Mouse (Mus musculus) MEL (cell line): ENCODE measurements around the gene Olfr1368.

Source experiments
- EP300 ChIP-seq, 2 experiments: IDR thresholded peaks; 2 replicates each; pipeline ENCODE4 v1.6.1; 2011; ENCODE audit warnings: improper control_type of control experiment in 2 of 2, low read length in 2 of 2, low read depth in 1 of 2, mild to moderate bottlenecking in 1 of 2
- HCFC1 ChIP-seq: IDR thresholded peaks from 2 replicates; pipeline ENCODE4 v1.6.1; 2012; ENCODE audit warnings: low read depth, mild to moderate bottlenecking, inconsistent platforms, low read length, improper control_type of control experiment, moderate library complexity
- MAFK ChIP-seq: IDR thresholded peaks from 2 replicates; pipeline ENCODE4 v1.6.1; 2011; ENCODE audit warnings: low read depth, mild to moderate bottlenecking, low read length, improper control_type of control experiment, borderline replicate concordance
- TCF12 ChIP-seq: IDR thresholded peaks from 2 replicates; pipeline ENCODE4 v1.6.1; 2014; ENCODE audit warnings: low read depth, mild to moderate bottlenecking, inconsistent platforms, low read length, improper control_type of control experiment, moderate library complexity
- UBTF ChIP-seq: IDR thresholded peaks from 2 replicates; pipeline ENCODE4 v1.6.1; 2012; ENCODE audit warnings: low read depth, mild to moderate bottlenecking, inconsistent platforms, low read length, improper control_type of control experiment, moderate library complexity, borderline replicate concordance; ENCODE audit not compliant: insufficient read depth

- no peak for TF ChIP-seq EP300 (IDR thresholded peaks at IDR 0.05; ENCODE audit: low read depth in 1 of 2, low read length in 2 of 2)
- TF ChIP-seq MAFK, result no peak
- no peak for TF ChIP-seq HCFC1
- TF ChIP-seq TCF12, result no peak
- no peak for TF ChIP-seq UBTF
Measured at GRCm38 (mm10) chr13:21177657-21178056, 32.0 kb upstream of the Olfr1368 start.
